Mouse (Mus musculus) MEL-GATA-1-ER (cell line): Measurements from ENCODE around the gene Cebpb.

Source experiments
- DNase-seq: peaks from one replicate; pipeline ENCODE4 v3.0.0-alpha.2; 2012; ENCODE audit warnings: low read depth; ENCODE audit errors: extremely low read depth

Gene Cebpb

DNA sequence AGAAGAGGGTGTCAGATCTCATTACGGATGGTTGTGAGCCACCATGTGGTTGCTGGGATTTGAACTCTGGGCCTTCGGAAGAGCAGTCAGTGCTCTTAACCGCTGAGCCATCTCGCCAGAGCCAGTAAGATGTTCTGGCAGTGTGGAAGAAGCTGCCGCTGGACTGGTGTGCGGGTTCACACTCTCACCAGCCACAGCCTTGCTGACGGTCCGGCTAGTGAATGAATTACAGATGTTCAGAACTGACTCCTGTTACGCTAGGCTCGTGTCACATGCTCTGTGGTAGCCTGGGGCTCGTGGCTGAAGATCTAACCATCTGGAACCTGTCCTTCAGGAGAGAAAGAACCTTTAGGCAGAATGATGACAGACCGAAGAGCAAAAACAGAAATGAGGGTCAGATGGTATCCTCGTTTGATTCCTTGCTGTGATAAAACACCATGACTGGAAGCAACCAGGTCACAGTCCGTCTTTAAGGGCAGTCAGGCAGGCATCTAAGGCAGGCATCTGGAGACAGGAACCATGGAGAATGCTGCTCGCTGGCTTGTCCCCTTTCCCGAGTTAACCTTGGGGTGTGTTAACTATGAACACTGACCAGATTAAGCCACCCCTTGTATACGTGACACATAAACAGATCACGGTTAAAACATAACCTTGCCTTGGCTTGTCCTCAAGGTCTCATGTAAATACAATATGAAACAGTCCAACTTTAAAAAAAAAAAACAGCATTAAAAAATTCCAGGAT lies 22.6 kb upstream of the Cebpb start:
- DNase-seq, result no peak

GRCm38 (mm10) chr2:167668426-167668825 lies 20.3 kb upstream of the Cebpb start:
- no peak for DNase-seq

DNA sequence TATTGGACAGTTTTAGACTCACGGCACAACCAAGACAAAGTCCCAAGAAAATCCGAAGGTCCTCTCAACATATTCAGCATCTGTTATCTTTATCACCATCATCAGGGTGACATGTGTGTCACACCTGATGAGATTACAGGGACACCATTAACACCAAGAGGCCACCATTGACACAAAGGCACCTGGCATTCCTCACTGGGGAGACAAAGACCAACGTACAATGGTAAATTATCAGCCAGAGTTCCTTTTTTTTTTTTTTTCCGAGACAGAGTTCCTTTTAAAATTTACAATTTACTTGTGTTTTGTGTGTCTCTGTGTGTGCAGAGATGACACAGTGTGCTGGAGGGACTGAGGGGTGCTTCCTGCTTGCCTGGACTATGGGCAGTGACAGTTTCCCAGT lies 19.3 kb upstream of the Cebpb start:
- no peak for DNase-seq

DNA sequence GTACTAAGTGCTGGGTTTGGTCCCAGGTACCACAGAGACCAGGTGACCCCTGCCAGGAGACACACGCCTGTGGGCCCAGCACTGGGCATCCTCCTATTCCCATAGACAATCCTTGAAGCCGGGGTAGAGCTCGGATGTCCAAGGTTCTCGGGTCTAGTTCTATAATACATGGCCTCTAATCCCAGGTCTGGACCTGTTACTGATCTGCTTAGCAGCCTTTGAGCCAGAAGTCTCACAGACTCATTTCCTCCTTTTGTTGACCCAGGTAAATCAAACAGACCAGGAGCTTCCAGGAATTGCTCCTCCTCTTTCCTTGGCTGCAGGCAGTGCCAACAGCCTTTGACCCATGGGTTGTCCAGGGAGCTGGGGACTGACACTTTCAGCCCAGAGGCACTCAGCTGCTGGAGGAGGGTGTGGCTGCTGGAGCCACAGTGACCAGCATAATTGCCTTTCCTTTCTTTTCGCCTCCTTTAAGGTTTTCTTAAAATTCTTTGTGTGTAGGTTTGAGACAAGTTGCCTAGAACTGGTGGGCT lies 17.5 kb upstream of the Cebpb start:
- DNase-seq, result no peak

DNA sequence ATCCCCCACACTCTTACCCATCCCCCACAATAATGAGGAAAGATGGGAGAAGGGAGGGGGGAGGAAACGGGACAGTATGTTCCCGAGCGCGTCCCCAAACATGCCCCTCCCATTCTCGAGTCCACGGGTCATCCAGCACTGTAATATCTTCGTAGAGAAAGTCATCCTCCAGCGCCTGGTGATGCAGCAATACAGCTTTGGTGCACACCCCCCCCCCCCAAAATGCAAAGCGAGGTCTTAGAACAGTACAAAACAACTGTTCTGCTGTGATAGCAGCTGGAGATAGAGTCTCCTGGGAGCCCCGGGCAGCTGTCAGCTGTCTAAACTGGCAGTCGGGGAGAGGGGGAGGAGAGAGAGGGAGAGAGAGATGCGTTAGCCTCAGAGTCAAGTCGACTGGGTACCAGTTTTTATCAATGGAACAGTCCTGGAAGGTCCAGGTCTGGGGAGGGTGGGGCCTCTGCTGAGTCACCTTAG lies 16.5 kb upstream of the Cebpb start:
- DNase-seq, result peak; percentile 64

DNA sequence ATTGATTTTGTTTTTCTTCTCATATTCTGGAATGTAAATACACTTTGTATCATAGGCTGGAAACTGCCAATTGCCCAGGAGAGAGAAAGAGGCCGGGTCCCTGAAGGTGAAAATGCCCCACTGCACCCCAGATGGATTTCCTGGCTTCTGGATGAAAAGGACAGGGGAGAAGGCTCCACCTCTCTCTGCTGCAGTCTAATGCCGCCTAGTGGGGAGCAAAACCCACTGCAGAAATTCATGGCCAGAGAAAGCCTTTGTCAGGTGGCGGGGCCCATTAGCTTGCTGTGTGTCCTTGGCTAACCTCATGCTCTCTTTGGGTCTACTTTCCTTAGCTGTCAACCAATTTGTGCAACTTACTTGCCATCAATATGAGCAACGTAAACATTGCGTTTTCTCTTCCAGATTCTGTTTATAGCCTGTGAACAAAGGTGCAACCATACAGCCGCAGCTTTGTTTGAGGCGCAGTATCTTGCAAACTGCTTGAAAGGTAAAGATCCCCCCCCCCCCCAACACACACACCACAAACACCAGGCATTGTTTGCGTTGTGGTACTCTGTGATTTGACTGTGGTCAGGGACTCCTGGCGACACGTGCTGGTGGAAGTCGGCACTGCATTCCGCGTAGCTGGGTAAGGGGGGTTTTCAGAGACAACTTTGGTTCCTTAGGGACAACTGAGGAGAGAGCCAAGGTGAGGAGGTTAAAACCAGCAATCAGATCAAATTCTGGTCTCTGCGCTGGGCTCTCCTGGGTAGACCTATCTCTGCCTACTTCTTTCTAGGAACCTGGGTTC lies 13.4 kb upstream of the Cebpb start:
- DNase-seq, result no peak

- DNase-seq, result no peak
Observed at GRCm38 (mm10) chr2:167678600-167678999, 10.1 kb upstream of the Cebpb start.

- DNase-seq, result peak; percentile 61
Observed at GRCm38 (mm10) chr2:167679902-167680430, 8.7 kb upstream of the Cebpb start.

- DNase-seq, result peak; percentile 66
Observed at GRCm38 (mm10) chr2:167680657-167681056, 8.1 kb upstream of the Cebpb start.

DNA sequence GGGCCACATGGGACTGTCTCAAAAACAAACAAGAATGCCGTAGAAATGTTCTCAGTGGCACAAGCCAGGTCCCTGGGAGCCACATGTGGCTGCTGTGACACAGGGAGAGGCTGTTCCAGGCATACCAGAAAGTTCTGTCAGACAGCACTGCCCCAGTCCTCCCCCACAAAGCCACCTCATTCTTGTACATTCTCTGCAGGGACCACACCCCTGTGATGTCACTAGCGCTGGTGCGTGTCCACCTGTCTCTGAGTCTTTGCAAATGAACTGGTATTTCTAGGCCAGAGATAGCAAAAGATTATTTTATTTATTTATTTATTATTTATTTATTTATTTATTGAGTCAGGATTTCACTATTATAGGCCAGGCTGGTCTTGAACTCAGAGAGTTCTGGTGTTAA lies 5.0 kb upstream of the Cebpb start:
- no peak for DNase-seq

DNA sequence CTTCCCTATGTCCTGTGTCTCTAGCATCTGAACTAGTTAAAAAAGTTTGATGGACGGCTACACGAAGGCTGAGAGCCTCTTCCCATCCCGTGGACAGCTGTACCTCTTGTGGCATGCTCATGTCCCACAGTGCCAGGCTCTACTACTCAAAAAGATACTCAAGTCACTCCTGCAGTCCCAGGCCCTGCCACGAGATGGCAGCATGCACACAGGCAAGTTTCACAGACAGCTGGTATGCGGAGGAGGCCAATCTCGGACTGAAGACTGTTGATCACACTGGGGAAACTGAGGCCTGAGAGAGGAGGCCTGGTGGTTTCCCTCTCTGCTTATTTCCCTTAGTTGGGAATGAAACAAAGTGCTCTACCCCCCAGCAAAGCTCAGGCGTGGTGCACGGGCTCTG lies 3.6 kb upstream of the Cebpb start:
- DNase-seq, result no peak

- DNase-seq, result no peak
Observed at GRCm38 (mm10) chr2:167685865-167686264, 2.9 kb upstream of the Cebpb start.

- DNase-seq, result no peak
Observed at GRCm38 (mm10) chr2:167686382-167687249, 2.1 kb upstream of the Cebpb start.

- no peak for DNase-seq
Observed at GRCm38 (mm10) chr2:167687250-167687586, 1.5 kb upstream of the Cebpb start.

DNA sequence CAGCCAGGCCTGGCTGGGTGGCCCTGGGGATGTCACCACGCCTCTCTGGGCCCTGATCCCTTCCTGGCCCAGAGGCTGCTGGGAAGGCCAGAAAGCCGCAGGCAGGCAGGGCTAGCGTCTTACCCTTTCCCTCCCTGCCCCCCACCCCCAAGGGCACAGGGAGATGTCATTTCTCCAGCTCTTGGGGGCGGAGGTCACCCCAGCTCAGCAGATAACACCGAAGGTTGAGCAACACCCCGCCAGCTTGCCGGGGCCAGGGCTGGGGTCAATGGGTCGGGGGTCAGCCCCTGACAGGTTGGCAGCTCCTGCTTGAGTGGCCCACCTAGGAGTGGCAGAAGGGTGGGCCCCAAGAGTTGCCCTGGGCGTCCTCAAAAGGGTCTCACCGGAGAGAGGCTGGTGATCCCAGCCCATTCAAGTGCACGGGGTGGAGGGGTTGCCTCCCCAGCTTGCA lies 1.0 kb upstream of the Cebpb start:
- DNase-seq, result no peak

DNA sequence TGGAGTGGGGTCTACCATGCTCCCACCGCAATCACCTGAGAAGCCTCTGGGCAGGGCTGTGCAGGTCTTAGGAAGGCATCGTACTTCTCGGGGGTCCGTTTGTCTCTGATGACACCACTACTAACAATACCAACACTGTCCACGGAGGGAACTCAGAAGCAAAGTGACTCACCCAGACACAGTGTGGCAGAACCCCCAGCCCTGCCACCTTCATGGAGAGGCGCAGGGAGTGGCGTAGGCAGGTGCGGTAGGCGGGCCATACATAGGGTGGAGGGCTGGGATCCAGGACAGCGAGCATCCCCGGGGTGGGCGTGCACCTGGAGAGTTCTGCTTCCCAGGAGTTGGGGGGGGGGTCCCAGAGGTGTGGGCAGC lies 603 bp upstream of the Cebpb start:
- no peak for DNase-seq

- DNase-seq, result peak; percentile 71
Observed at GRCm38 (mm10) chr2:167689501-167690218, 945 bp downstream of the Cebpb start, which contains the start of gene Tmem189. TSS of gene Tmem189 (minus strand) at chr2:167689822.

- no peak for DNase-seq
Observed at GRCm38 (mm10) chr2:167690219-167690961, 1.7 kb downstream of the Cebpb start.

- no peak for DNase-seq
Observed at GRCm38 (mm10) chr2:167690962-167691311, 2.2 kb downstream of the Cebpb start.

DNA sequence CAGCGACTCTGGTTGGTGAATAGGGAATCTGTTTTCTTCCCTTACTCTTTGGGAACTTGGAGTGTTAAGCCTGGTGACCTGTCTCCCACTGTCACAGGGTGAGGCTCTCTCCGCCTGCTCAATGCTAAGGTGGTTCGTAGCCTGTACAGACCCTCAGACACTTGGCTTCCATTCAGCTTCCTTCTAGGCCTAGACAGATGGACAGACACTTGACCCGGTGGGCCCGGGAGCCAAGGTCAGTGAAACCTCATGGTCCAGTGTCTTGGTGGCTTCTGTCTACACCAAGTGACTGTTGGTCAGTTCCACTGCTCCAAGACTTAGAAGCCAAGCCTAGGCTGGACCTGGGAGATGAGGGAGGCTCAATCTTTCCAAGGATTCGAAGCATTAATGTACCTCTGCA lies 2.7 kb downstream of the Cebpb start:
- DNase-seq, result no peak
